Mouse (Mus musculus) brain, embryonic 18.5 days (tissue): Measurements from ENCODE around the gene Dcun1d4.
"Not testable (repeated sequence)": the region's sequence is repeated elsewhere in the genome, so short reads cannot be mapped to it uniquely, and the experiment has no call there.

Experiments used
- DNase-seq: peaks from one replicate; pipeline ENCODE4 v3.0.0-alpha.2; 2012; ENCODE audit warnings: low read depth, low spot score

Gene Dcun1d4

DNA sequence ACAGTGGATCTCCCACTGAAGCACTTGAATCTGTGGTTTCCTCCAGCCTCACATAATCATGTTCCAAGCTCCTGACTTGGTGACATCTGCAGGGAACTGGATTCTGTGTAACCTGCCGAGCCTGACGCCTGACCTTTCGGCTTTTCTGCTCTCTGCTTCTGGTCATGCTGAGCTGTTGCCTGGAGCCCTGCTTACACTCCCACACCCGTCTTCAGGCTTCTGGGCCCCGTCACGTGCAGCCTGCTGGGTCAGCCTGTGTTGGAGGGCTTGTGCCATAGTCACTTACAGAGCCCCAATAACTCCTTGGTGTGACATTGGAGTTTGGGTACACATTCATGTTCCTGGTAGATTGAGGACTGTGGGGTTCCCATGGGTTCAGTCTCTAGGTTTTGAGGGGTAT, 64.8 kb downstream of the Dcun1d4 start:
- DNase-seq = no peak

DNA sequence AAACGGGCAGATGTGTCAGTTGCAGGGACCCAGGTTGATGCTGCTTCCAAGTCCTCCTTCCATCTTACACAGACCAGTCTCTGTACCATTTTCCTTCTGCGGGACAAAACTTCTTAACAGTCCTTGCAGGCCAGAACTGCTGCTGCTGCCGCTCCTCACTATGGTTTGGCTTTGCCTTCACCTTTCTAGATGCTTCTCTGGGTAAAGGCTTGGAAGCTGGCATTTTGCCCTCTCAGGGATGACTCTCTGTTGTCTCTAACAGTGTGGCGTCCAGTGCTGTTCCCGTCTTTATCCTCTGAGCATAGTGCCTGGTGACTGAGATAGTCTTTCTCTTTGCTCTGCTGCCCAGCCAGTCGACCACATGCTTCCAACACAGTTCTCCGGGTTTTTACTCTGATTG, 66.5 kb downstream of the Dcun1d4 start:
- no peak for DNase-seq

DNA sequence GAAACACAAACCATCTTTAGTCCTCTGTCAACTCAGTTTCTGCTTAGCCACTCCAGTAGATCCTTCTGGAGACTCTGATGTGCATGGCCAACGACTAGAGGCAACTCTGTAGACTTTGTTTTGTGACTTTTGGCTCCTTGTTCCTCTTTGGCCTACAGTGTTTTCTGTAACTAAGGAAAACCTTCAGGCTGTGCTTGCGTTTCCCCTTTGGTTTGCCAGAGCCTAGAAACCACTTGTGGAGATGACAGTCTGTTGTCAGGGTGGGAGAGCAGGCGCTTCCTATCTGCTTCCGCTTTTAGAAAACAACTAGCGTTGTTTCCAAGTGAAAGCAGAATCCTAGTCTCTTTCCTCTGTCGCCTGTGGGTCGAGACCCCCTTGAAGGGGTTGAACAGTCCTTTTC, 67.4 kb downstream of the Dcun1d4 start:
- DNase-seq = no peak

DNA sequence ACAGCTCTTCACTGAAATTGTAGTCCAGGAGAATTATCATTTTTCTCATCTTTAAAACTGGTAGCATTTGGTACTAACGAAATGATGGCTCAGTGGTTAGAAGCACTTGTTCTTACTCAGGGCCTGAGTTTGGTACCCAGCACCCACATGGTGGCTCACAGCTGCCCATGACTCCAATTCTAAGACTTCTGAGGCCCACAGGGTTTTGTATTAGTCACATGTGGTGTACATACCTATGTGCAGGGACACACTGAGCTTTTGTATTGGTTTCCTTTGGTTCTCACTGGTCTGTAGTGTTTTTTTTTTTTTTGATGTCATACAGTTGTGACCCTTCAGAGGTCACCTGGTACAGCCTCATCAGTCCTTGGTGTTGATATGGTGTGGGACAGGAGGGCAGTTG, 68.0 kb downstream of the Dcun1d4 start:
- DNase-seq = no peak

DNA sequence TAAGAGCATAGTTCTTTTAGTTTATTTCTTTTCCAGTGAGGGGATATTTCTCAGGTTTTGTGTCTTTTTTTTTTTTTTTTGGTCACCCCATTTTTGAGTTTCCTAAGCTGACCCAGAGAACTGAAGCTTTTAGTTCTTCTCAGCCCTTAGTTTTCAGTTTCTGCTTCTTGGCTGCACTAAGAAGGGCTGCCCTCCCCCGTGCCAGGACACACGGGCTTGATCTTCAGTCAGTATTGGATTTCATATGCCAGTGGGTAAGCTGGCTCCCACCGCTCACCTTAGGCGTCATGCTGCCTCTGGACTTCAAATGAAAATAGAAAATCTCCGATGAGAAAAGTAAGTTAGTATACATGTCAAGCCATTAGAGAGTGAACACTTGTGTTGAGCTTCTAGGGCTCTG, 71.0 kb downstream of the Dcun1d4 start:
- DNase-seq = no peak

DNA sequence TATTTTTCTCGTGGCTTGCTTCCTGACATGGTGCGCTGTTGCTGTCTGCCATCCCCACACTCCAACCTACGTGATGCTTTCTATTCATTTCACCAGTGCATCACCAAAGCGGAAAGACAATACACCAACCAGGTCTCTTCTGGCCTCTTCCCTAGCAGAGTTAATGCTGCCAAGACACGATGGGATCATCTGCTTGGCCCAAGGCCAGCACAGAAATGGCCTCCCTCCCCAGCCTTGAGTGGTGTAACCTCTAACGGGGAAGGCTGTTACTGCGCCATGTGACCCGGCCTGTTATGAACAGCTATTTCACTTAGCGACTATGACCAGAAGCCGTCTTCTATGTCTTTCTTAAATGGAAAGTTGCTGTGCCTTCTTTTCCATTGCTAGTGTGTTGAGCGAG, 73.1 kb downstream of the Dcun1d4 start:
- no peak for DNase-seq

DNA sequence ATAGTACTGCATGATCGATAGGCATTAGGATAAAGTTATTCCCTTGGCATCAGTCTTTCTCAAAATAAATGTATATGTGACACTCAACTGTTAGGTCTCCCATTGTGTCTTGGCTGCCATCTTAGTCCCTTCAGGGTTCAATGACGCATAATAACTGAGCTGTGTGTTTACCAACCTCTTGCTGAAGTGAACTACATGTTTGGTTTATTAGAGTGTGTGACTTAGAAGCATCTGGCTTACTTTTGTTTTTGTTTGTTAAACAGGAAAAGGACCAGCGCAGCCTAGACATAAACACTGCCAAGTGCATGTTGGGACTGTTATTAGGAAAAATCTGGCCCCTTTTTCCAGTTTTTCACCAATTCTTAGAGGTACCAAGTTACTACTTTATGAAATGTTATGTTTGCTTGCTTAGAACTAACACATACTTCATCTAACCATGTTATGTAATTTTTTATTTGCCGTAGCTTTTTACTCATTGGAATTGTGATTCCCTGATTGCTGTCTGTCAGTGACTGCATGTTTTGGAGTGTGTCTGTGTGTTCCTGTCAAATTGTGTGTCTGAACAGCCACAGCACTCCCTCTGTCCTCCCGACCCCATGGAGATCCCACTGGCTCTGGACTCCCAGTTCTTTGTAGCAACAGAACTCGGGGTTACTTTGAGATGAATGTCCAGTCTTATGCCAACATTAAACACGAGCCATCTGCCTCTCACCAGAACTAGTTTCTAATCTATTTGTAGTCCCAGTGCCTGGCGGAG, 74.5 kb downstream of the Dcun1d4 start:
- DNase-seq = no peak

GRCm38 (mm10) chr5:73556733-73557425, 76.1 kb downstream of the Dcun1d4 start:
- no peak for DNase-seq

- no peak for DNase-seq
Measured at GRCm38 (mm10) chr5:73558756-73559155, 78.0 kb downstream of the Dcun1d4 start.

DNA sequence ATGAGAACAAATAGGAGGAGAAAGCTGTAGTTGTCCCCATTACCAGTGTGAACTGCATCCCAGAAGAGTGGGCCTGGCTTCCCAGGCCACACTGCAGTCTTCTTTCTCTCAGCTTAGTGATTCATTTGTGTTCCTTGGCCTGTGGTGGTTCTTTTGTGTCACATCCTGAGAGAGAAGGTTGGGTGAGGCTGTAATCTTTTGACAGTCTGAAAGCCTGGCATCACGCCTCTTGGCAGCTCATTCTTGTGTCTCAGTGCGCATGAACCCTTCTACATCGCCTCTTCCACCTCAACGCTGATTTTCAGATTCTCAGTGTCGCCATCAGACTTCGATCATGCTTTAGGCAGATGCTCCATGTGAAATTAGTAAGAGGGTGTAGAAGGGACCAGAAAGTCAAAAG, 83.2 kb downstream of the Dcun1d4 start:
- DNase-seq = no peak

DNA sequence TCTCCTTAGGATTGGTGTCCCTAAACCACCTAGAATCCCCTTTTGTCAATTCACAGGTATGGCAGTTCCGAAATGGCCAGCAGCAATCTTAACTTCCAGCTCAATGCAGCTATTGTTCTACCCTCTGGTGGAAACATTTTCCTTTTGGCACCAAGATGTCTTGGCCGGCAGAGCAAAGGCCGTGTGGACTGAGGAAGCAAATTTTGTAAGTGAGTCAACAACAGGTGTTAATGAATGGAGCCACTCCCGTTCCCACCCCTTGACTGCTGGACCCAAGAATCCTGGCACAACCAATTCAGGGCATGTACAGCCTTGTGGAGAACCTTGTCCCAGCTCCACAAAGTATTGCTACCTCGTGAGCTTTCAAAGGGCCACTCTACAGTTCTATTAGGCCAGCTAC, 85.3 kb downstream of the Dcun1d4 start:
- no peak for DNase-seq

- no peak for DNase-seq
Measured at GRCm38 (mm10) chr5:73566892-73567291, 86.1 kb downstream of the Dcun1d4 start.

DNA sequence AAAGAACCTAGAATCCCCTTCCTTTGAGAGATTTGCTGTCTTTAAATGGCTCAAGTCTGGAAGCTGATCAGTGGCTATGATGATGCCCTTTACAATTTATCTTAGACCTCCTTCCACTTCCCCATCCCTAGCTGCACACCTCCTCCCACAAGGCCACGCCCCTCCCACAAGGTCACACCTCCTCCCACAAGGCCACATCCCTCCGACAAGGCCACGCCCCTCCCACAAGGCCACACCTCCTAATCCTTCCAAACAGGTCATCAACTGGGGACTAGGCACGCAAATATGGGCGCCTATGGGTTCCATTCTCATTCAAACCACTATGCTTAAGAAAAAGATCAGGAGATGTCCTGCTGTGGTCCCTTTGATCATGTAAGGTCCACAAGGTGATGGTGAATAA, 88.4 kb downstream of the Dcun1d4 start:
- no peak for DNase-seq

GRCm38 (mm10) chr5:73571395-73572156, 90.8 kb downstream of the Dcun1d4 start:
- DNase-seq = no peak

DNA sequence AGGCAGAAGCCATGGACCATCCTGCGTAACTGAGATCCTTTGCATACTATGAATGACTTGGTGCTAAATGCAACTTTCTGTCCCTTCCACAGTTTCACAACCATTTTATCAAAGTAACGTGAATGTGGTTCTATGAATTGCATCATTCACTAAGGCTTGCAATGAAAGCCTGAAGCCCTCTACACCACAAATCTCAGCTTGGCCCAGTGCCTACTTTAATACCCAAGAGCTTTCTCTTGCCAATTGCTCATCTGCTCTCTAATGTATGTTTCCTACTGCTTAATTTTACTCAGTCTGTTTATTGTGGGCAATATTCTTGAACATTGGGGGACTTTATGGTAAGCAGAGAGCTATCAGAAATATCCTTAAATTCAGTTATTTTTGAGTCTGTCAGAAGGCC, 92.0 kb downstream of the Dcun1d4 start:
- no peak for DNase-seq

GRCm38 (mm10) chr5:73573789-73574188, 93.0 kb downstream of the Dcun1d4 start:
- DNase-seq = no peak

- no peak for DNase-seq
Measured at GRCm38 (mm10) chr5:73574616-73575015, 93.8 kb downstream of the Dcun1d4 start.

GRCm38 (mm10) chr5:73576708-73577107, 95.9 kb downstream of the Dcun1d4 start:
- DNase-seq = no peak

- no peak for DNase-seq
Measured at GRCm38 (mm10) chr5:73578131-73578530, 97.3 kb downstream of the Dcun1d4 start.

DNA sequence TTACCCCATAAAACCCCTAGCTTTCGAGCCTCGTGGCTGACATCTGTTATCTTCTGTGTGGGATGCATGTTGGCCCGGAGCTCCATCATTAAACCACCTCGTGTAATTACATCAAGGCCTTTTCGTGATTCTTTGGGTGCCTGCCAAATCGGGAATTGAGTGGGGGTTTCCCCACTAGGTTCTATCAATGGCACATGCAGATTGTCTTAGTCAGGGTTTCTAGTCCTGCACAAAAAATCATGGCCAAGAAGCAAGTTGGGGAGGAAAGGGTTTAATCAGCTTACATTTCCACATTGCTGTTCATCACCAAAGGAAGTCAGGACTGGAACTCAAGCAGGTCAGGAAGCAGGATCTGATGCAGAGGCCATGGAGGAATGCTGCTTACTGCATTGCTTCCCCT, 103.2 kb downstream of the Dcun1d4 start:
- not testable (repeated sequence) for DNase-seq

DNA sequence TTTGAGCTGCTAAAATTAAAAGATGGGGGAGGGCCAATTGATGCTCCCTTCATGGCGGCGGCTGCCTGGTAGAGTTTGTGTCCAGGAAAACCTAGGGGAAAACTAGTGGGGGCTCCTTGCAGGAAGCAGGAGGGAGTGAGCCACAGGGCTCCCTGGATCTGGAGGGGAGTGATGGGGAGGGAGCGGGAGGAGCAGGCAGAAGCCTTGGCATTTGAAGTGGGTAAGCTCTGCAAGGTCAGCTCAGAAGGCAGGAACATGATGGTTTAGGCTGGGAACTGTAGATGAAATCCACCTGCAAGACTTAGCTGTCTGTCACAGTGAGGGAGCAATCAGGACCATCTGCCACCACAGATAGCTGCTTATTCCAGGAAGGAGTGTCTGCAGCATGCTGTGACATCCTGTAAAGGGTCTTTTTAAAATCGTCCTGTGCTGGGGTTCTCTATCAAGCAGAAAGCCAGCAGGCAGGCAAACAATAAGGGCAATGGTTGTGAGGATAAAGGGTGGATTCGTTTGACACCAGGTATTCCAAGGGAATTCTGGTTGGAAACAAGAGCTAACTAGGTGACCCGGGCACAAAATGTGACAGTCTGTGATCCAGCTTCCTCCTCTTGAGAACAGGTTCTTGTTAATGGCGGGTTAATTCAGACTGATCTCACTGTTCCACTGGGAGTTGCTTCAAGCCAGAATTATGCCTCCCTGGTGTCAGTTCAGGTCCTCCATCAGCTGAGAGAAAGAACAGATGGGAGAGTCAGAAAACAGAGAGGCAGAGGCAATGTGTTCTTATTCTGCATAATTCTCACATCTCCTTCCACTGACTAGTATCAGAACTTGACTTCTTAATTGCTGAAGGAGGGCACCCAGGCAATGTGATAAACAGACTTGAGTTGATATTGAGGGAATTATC, 104.7 kb downstream of the Dcun1d4 start:
- no peak for DNase-seq

GRCm38 (mm10) chr5:73586597-73586996, 105.8 kb downstream of the Dcun1d4 start:
- DNase-seq = no peak
